Mouse (Mus musculus): ENCODE results near the gene Brd3os.

GRCm38 (mm10) chr2:27415060-27415783, 26.9 kb upstream of the Brd3os start:
- TF ChIP-seq POLR2A (IDR thresholded peaks at IDR 0.05; ENCODE audit: borderline replicate concordance, extremely low read depth, low read depth, low read length) = no peak
- TF ChIP-seq CTCF (IDR thresholded peaks at IDR 0.05; ENCODE audit: insufficient read depth, low read length) = no peak

Measured in lung, adult 2 months (tissue).